Mouse (Mus musculus): ENCODE data around the gene Rnf180.
"Not testable (repeated sequence)": the region's sequence is repeated elsewhere in the genome, so short reads cannot be mapped to it uniquely, and the experiment has no call there.

- not testable (repeated sequence) for TF ChIP-seq CTCF (IDR thresholded peaks at IDR 0.05; ENCODE audit: low read depth, low read length); POLR2A (IDR thresholded peaks at IDR 0.05; ENCODE audit: extremely low read depth, insufficient read depth, low read length)
These were observed 15.9 kb upstream of the Rnf180 start for GRCm38 (mm10) chr13:105310562-105310961.
